Mouse (Mus musculus) heart, embryonic 11.5 days (tissue): ENCODE measurements around the gene Smg7. TPM values are rescaled to one million over a fixed set of nuclear protein-coding genes. Genes with fewer than 3 reads are reported as not detected.
A peak's percentile ranks its signal among the peaks of the same experiment; 100 is the strongest.

Experiments
- ATAC-seq: fragments of 200-750 bp; cut with Nextera tagmentation; replicated peaks from 2 replicates; pipeline ENCODE4 v1.8.0; 2017; ENCODE audit warnings: moderate library complexity; ENCODE audit not compliant: insufficient number of reproducible peaks, low FRiP score, low TSS enrichment
- H3K27ac ChIP-seq: fragments of 300-500 bp; sonication (generic); 2 replicates; pipeline ENCODE4 v1.5.1; 2014; ENCODE audit warnings: mild to moderate bottlenecking, low read depth, low read length
- H3K27me3 ChIP-seq: fragments of 300-500 bp; sonication (generic); 2 replicates; pipeline ENCODE4 v1.6.1; 2014; ENCODE audit warnings: mild to moderate bottlenecking, low read length, mixed read lengths; ENCODE audit not compliant: control insufficient read depth, insufficient read depth
- H3K36me3 ChIP-seq: fragments of 300-500 bp; sonication (generic); 2 replicates; pipeline ENCODE4 v1.6.1; 2014; ENCODE audit warnings: mild to moderate bottlenecking, low read length, moderate library complexity, mixed read lengths; ENCODE audit not compliant: control insufficient read depth, insufficient read depth
- H3K4me1 ChIP-seq: fragments of 300-500 bp; sonication (generic); 2 replicates; pipeline ENCODE4 v1.6.1; 2014; ENCODE audit warnings: low read length; ENCODE audit not compliant: control insufficient read depth, insufficient read depth
- H3K4me2 ChIP-seq: fragments of 300-500 bp; sonication (generic); 2 replicates; pipeline ENCODE4 v1.6.1; 2014; ENCODE audit warnings: mild to moderate bottlenecking, moderate library complexity
- H3K4me3 ChIP-seq: fragments of 300-500 bp; sonication (generic); 2 replicates; pipeline ENCODE4 v1.5.1; 2014; ENCODE audit warnings: low read depth, low read length
- H3K9ac ChIP-seq: fragments of 300-500 bp; sonication (generic); 2 replicates; pipeline ENCODE4 v1.6.1; 2014; ENCODE audit warnings: mild to moderate bottlenecking, low read depth, low read length, moderate library complexity
- H3K9me3 ChIP-seq: fragments of 300-500 bp; sonication (generic); replicated peaks from 2 replicates; pipeline ENCODE4 v1.6.1; 2016; ENCODE audit warnings: low read length; ENCODE audit not compliant: control insufficient read depth
- WGBS: fragments of 180-500 bp; shearing (Covaris S2); extraction: QIAGEN DNeasy Blood & Tissue Kit; methylation state at CpG from one replicate; pipeline ENCODE4 v1.1.7; 2014; ENCODE audit not compliant: insufficient replicate concordance; 5-methylcytosine and 5-hydroxymethylcytosine counted together
- polyA plus RNA-seq: library from polyadenylated mRNA; unstranded; fragments of >200 nt; fragmentation: Nextera tagmentation; extraction: Ambion mirVana; gene quantifications from 2 replicates; pipeline ENCODE4 v1.2.1, GENCODE M21; 2014

The Smg7 gene
- polyA plus RNA-seq, 1 experiment from 2014 or later: 31.6 TPM

- Histone ChIP-seq H3K27me3 (no peaks in the 10 kb centered on the region), H3K4me2 (0 out of 2 replicates have a peak overlapping the region, but pooled peaks have one; percentile 14), H3K4me1 (peaks cover 22% of the 10 kb centered on the region), H3K9ac (no peak overlapping the region), H3K27ac (no peak overlapping the region), H3K4me3 (no peak overlapping the region), H3K9me3 (no peaks in the 10 kb centered on the region), H3K36me3 (no peaks in the 10 kb centered on the region)
- ATAC-seq: no peak
- WGBS: 60% methylated on average over 12 of the region's 12 CpGs
Measured at GRCm38 (mm10) chr1:152792736-152793494, 109.5 kb downstream of the Smg7 start.

- Histone ChIP-seq H3K27ac (peak overlapping the region; percentile 82), H3K27me3 (no peaks in the 10 kb centered on the region), H3K4me3 (no peak overlapping the region), H3K4me1 (peaks cover 22% of the 10 kb centered on the region), H3K36me3 (no peaks in the 10 kb centered on the region), H3K9me3 (no peaks in the 10 kb centered on the region), H3K4me2 (peak overlapping the region; percentile 45), H3K9ac (no peak overlapping the region)
- peak; percentile 62 for ATAC-seq
- 22% methylated on average over 4 of the region's 4 CpGs for WGBS
Measured at GRCm38 (mm10) chr1:152791269-152791668, 111.2 kb downstream of the Smg7 start.

- Histone ChIP-seq H3K36me3 (no peaks in the 10 kb centered on the region), H3K9me3 (no peaks in the 10 kb centered on the region), H3K4me3 (no peak overlapping the region), H3K27ac (peak overlapping the region; percentile 82), H3K27me3 (no peaks in the 10 kb centered on the region), H3K9ac (no peak overlapping the region), H3K4me2 (peak overlapping the region; percentile 45), H3K4me1 (peaks cover 22% of the 10 kb centered on the region)
- ATAC-seq: peak; percentile 74
- WGBS: 5% methylated on average over 6 of the region's 6 CpGs
Measured at GRCm38 (mm10) chr1:152790821-152791220, 111.6 kb downstream of the Smg7 start.

GRCm38 (mm10) chr1:152790254-152790653 lies 112.2 kb downstream of the Smg7 start:
- Histone ChIP-seq H3K36me3 (no peaks in the 10 kb centered on the region), H3K9me3 (no peaks in the 10 kb centered on the region), H3K9ac (no peak overlapping the region), H3K4me3 (no peak overlapping the region), H3K4me2 (peak overlapping the region; percentile 45), H3K4me1 (peaks cover 22% of the 10 kb centered on the region), H3K27ac (peak overlapping the region; percentile 82), H3K27me3 (no peaks in the 10 kb centered on the region)
- no peak for ATAC-seq
- WGBS: 21% methylated on average over 12 of the region's 12 CpGs

GRCm38 (mm10) chr1:152788121-152788660 lies 114.3 kb downstream of the Smg7 start:
- Histone ChIP-seq H3K4me3 (no peak overlapping the region), H3K27ac (no peak overlapping the region), H3K27me3 (no peaks in the 10 kb centered on the region), H3K9me3 (no peaks in the 10 kb centered on the region), H3K4me1 (peaks cover 16% of the 10 kb centered on the region), H3K4me2 (no peak overlapping the region), H3K9ac (no peak overlapping the region), H3K36me3 (no peaks in the 10 kb centered on the region)
- WGBS: 51% methylated on average over 4 of the region's 4 CpGs
- ATAC-seq: no peak

Other genes starting within 250 kb of the Smg7 start
- gene Apobec4, start 152.1 kb downstream of the Smg7 start, polyA plus RNA-seq: not detected in 2 replicates
- 61.0 and 68.7 TPM in 2 replicates for gene Rgl1, start 136.3 kb downstream of the Smg7 start, polyA plus RNA-seq
- gene Arpc5, start 136.1 kb downstream of the Smg7 start, polyA plus RNA-seq: 257 and 268 TPM in 2 replicates
- gene Ncf2, start 102.5 kb downstream of the Smg7 start, polyA plus RNA-seq: 3.7 and 4.7 TPM in 2 replicates
- gene Nmnat2, start 52.3 kb upstream of the Smg7 start, polyA plus RNA-seq: 0.92 and 0.93 TPM in 2 replicates